Mouse (Mus musculus) stomach, postnatal 0 days (tissue): ENCODE data around the gene Thap2. TPM values are rescaled to one million over a fixed set of nuclear protein-coding genes. Genes with fewer than 3 reads are reported as not detected.
A peak's percentile ranks its signal among the peaks of the same experiment; 100 is the strongest.

Experiments
- ATAC-seq: fragments of 200-750 bp; cut with Nextera tagmentation; 2 replicates; pipeline ENCODE4 v1.8.0; 2017; ENCODE audit not compliant: low FRiP score, low TSS enrichment
- DNase-seq: peaks from one replicate; pipeline ENCODE4 v3.0.0-alpha.2; 2016; ENCODE audit warnings: low spot score
- H3K27ac ChIP-seq: fragments of 300-500 bp; sonication (generic); replicated peaks from 2 replicates; pipeline ENCODE4 v1.5.1; 2014; ENCODE audit warnings: mild to moderate bottlenecking, control low read depth
- H3K27me3 ChIP-seq: fragments of 300-500 bp; sonication (generic); 2 replicates; pipeline ENCODE4 v1.6.1; 2014; ENCODE audit warnings: low read length; ENCODE audit not compliant: control insufficient read depth, insufficient read depth
- H3K36me3 ChIP-seq: fragments of 300-500 bp; sonication (generic); 2 replicates; pipeline ENCODE4 v1.6.1; 2014; ENCODE audit warnings: low read length, mixed read lengths; ENCODE audit not compliant: control insufficient read depth, insufficient read depth
- H3K4me1 ChIP-seq: fragments of 300-500 bp; sonication (generic); replicated peaks from 2 replicates; pipeline ENCODE4 v1.6.1; 2014; ENCODE audit warnings: antibody characterized with exemption; ENCODE audit not compliant: control insufficient read depth, insufficient read depth
- H3K4me2 ChIP-seq: fragments of 300-500 bp; sonication (generic); replicated peaks from 2 replicates; pipeline ENCODE4 v1.6.1; 2014; ENCODE audit warnings: low read depth, mild to moderate bottlenecking, control low read depth, moderate library complexity
- H3K4me3 ChIP-seq: fragments of 300-500 bp; sonication (generic); 2 replicates; pipeline ENCODE4 v1.5.1; 2014; ENCODE audit warnings: low read depth, low read length, control low read depth
- H3K9ac ChIP-seq: fragments of 300-500 bp; sonication (generic); 2 replicates; pipeline ENCODE4 v1.6.1; 2014; ENCODE audit warnings: mild to moderate bottlenecking, low read length, control low read depth, mixed read lengths
- H3K9me3 ChIP-seq: fragments of 300-500 bp; sonication (generic); 2 replicates; pipeline ENCODE4 v1.6.1; 2016; ENCODE audit warnings: low read length; ENCODE audit not compliant: control insufficient read depth
- CTCF ChIP-seq: IDR thresholded peaks from 2 replicates; pipeline ENCODE4 v1.5.1; 2016; ENCODE audit warnings: antibody characterized with exemption, low read depth, mild to moderate bottlenecking, moderate library complexity
- EP300 ChIP-seq: optimal IDR thresholded peaks from 2 replicates; pipeline ENCODE3; 2016; ENCODE audit warnings: antibody characterized with exemption
- WGBS: fragments of 180-500 bp; shearing (Covaris S2); extraction: QIAGEN DNeasy Blood & Tissue Kit; methylation state at CpG from one replicate; pipeline ENCODE4 v1.1.7; 2014; 5-methylcytosine and 5-hydroxymethylcytosine counted together
- polyA plus RNA-seq: library from polyadenylated mRNA; unstranded; fragments of >200 nt; fragmentation: Nextera tagmentation; extraction: Ambion mirVana; gene quantifications from 2 replicates; pipeline ENCODE4 v1.2.1, GENCODE M21; 2015

Gene Thap2
- polyA plus RNA-seq: 13.1 and 13.7 TPM in 2 replicates

- Histone ChIP-seq H3K4me1 (peaks cover 3% of the 10 kb centered on the region), H3K9me3 (no peaks in the 10 kb centered on the region), H3K9ac (peak within 1 kb of the TSS; percentile 98), H3K27me3 (no peaks in the 10 kb centered on the region), H3K4me2 (peak within 1 kb of the TSS; percentile 69), H3K36me3 (no peaks in the 10 kb centered on the region), H3K27ac (peak within 1 kb of the TSS; percentile 99), H3K4me3 (peak within 1 kb of the TSS; percentile 100)
- peak; percentile 75 for TF ChIP-seq EP300
- peak; percentile 86 for TF ChIP-seq CTCF
- WGBS: under 1% methylated on average over 54 of the region's 65 CpGs
- peak; percentile 97 for ATAC-seq
- DNase-seq: peak; percentile 99
Measured at GRCm38 (mm10) chr10:115384221-115385017, at the start of gene Thap2, which contains the start of gene Zfc3h1. Gene Thap2 (minus strand): TSS chr10:115384443. Gene Zfc3h1 (plus strand): TSS chr10:115384959.

- H3K9ac ChIP-seq: no peak overlapping the region
- H3K4me3 ChIP-seq: no peak overlapping the region
- ATAC-seq (no peak), DNase-seq (no peak)
- no peak overlapping the region for H3K27ac ChIP-seq
- TF ChIP-seq CTCF (no peak), EP300 (no peak)
- 71% methylated on average over 2 of the region's 2 CpGs for WGBS
- no peak overlapping the region for H3K4me2 ChIP-seq
- no peaks in the 10 kb centered on the region for H3K4me1 ChIP-seq
- H3K9me3 ChIP-seq: no peaks in the 10 kb centered on the region
- no peaks in the 10 kb centered on the region for H3K27me3 ChIP-seq
- peaks cover 14% of the 10 kb centered on the region for H3K36me3 ChIP-seq
Measured at GRCm38 (mm10) chr10:115425351-115425750, 41.1 kb upstream of the Thap2 start.

GRCm38 (mm10) chr10:115421976-115422375, 37.7 kb upstream of the Thap2 start:
- Histone ChIP-seq H3K4me1 (no peaks in the 10 kb centered on the region), H3K4me3 (no peak overlapping the region), H3K27me3 (no peaks in the 10 kb centered on the region), H3K36me3 (peaks cover 13% of the 10 kb centered on the region), H3K4me2 (no peak overlapping the region), H3K9me3 (no peaks in the 10 kb centered on the region), H3K27ac (no peak overlapping the region), H3K9ac (no peak overlapping the region)
- 93% methylated on average over 4 of the region's 4 CpGs for WGBS
- TF ChIP-seq CTCF: no peak
- TF ChIP-seq EP300: no peak
- no peak for DNase-seq
- no peak for ATAC-seq

GRCm38 (mm10) chr10:115414056-115414455, 29.8 kb upstream of the Thap2 start:
- Histone ChIP-seq H3K27me3 (no peaks in the 10 kb centered on the region), H3K27ac (no peak overlapping the region), H3K9ac (no peak overlapping the region), H3K36me3 (peaks cover 24% of the 10 kb centered on the region), H3K4me2 (no peak overlapping the region), H3K4me3 (no peak overlapping the region), H3K9me3 (no peaks in the 10 kb centered on the region), H3K4me1 (no peaks in the 10 kb centered on the region)
- 78% methylated on average over 3 of the region's 3 CpGs for WGBS
- ATAC-seq (no peak), DNase-seq (no peak)
- TF ChIP-seq EP300 (no peak), CTCF (no peak)

- H3K9me3 ChIP-seq: no peaks in the 10 kb centered on the region
- WGBS: 88% methylated on average over 2 of the region's 2 CpGs
Measured at GRCm38 (mm10) chr10:115413496-115413895, 29.3 kb upstream of the Thap2 start.

GRCm38 (mm10) chr10:115406393-115406792, 22.1 kb upstream of the Thap2 start:
- Histone ChIP-seq H3K9me3 (no peaks in the 10 kb centered on the region), H3K4me3 (no peak overlapping the region), H3K27me3 (no peaks in the 10 kb centered on the region), H3K4me2 (no peak overlapping the region), H3K9ac (no peak overlapping the region), H3K36me3 (peaks cover 5% of the 10 kb centered on the region), H3K4me1 (no peaks in the 10 kb centered on the region), H3K27ac (no peak overlapping the region)
- ATAC-seq: no peak
- DNase-seq: peak; percentile 68
- 67% methylated on average over 6 of the region's 6 CpGs for WGBS
- peak; percentile 83 for TF ChIP-seq CTCF
- no peak for TF ChIP-seq EP300

More at GRCm38 (mm10) chr10:115413496-115413895, 29.3 kb upstream of the Thap2 start:
- peaks cover 20% of the 10 kb centered on the region for H3K36me3 ChIP-seq
- DNase-seq (no peak), ATAC-seq (no peak)
- TF ChIP-seq CTCF: no peak
- TF ChIP-seq EP300: no peak
- H3K4me2 ChIP-seq: no peak overlapping the region
- H3K4me1 ChIP-seq: no peaks in the 10 kb centered on the region
- H3K27ac ChIP-seq: no peak overlapping the region
- H3K4me3 ChIP-seq: no peak overlapping the region
- H3K9ac ChIP-seq: no peak overlapping the region
- no peaks in the 10 kb centered on the region for H3K27me3 ChIP-seq
